Mouse (Mus musculus): Measurements from ENCODE around the gene Lpin3. TPM values are rescaled to one million over a fixed set of nuclear protein-coding genes. Genes with fewer than 3 reads are reported as not detected.

The Lpin3 gene
- 0.32 and 0.33 TPM in 2 replicates for polyA plus RNA-seq (2015; fragmentation: Nextera tagmentation; extraction: Ambion mirVana)

DNA sequence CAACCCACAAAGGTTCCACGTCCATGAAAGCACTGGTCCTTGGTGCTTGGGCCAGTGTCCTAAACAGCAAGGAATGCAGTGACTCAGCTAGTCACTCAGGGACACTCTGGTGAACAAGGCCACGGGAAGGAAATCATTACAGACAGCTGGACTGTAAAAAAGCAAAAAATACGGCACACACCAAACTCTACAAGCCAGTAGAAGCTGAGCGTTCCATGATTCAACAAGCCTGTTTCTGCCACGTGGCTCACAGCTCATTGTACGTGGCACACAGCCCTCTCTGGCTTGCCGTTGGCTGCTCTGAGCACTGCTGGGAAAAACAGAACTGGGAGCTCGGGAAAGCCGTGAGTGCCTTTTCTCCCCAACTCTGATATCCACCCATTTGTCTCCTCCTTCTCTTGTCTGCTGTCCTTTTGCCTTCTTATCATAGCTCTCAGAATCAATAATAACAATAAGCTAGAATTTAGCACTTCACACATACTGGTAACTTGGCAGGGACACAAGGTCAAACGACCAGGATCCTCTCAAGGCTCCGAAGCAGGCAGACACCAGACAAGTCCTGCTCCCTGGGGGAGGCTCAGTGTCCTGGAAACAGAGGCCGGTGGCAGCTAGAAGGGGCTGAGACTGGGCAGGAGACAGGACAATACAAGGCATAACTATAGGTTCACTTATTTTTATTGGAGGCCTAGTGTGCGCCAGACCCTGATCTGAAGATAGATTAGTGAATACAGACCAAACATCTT lies at the start of gene Lpin3:
Gene Lpin3 (plus strand): TSS at position 218 of the 743 bp plus-strand sequence.

DNA sequence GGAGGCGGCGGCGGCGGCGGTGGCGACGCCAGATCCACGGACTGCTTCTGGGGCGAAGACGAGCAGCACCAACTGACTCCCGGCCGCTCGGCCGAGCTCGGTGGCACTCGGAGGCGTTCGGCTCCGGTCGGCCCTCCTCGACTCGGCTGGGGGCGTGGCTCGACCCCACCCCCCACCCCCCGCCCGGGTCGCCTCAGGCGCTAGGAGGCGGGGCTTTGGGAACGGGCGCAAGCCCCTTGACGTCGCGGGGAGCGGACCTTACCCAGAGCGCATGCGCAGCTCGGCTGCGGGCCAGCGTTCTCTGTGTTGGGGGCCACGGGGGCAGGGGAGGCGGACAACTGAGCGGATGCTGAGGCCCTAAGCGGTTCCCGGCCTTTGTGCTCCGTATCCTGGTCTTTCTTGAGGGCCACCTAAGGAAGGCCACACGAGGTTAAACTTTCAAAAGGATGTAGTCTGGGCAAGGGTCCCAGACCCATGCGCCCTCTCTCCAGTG lies 7.5 kb upstream of the Lpin3 start, which contains the start of gene Zhx3:
Gene Zhx3 (minus strand): TSS at position 109 of the 493 bp plus-strand sequence.

DNA sequence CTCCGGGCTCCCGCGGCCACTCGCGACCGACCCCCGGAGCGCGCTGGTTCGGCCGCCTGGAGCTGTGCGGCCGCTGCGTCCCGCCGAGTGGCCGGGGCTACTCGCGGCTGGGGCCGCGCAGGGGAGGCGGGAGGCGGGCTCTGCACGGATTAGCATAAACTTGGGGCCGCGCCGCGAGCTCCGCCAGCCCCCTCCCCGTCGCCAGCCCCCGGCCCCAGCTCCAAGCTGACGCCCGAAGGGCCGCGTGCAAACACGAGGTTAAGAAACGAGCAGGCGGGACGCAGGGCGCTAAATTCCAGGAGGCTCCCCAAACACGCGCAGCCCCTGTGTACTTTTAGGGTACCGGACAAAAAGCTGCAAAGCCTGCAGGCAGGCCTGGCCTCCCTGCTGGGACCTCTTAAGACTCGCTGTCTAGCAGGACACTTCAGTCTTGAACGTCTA lies 31.8 kb downstream of the Lpin3 start, which contains the start of gene Emilin3:
Gene Emilin3 (minus strand): TSS at position 98 of the 441 bp plus-strand sequence.

Other genes with a start within 250 kb of the Lpin3 start
- 43.4 and 45.8 TPM in 2 replicates for gene Top1, start 234.8 kb upstream of the Lpin3 start, polyA plus RNA-seq (2015; fragmentation: Nextera tagmentation; extraction: Ambion mirVana)
- 30.2 and 32.8 TPM in 2 replicates for gene Plcg1, start 149.4 kb upstream of the Lpin3 start, polyA plus RNA-seq (2015; fragmentation: Nextera tagmentation; extraction: Ambion mirVana)
- gene Zhx3, start 7.7 kb upstream of the Lpin3 start, polyA plus RNA-seq (2015; fragmentation: Nextera tagmentation; extraction: Ambion mirVana), result 18.4 and 19.0 TPM in 2 replicates
- 0.48 and 0.50 TPM in 2 replicates for gene Emilin3, start 31.7 kb downstream of the Lpin3 start, polyA plus RNA-seq (2015; fragmentation: Nextera tagmentation; extraction: Ambion mirVana)
- 24.0 and 26.5 TPM in 2 replicates for gene Chd6, start 228.4 kb downstream of the Lpin3 start, polyA plus RNA-seq (2015; fragmentation: Nextera tagmentation; extraction: Ambion mirVana)